Mouse (Mus musculus) lung, embryonic 16.5 days (tissue): ENCODE measurements around the gene Lig3. TPM values are rescaled to one million over a fixed set of nuclear protein-coding genes. Genes with fewer than 3 reads are reported as not detected.
A peak's percentile ranks its signal among the peaks of the same experiment; 100 is the strongest.

ENCODE experiments used
- ATAC-seq: fragments of 200-750 bp; cut with Nextera tagmentation; 2 replicates; pipeline ENCODE4 v1.8.0; 2017; ENCODE audit warnings: low read depth, mild to moderate bottlenecking, moderate library complexity
- H3K27ac ChIP-seq: fragments of 300-500 bp; sonication (generic); 2 replicates; pipeline ENCODE4 v1.5.1; 2014; ENCODE audit warnings: mild to moderate bottlenecking, control low read depth, low read length
- H3K27me3 ChIP-seq: fragments of 300-500 bp; sonication (generic); 2 replicates; pipeline ENCODE4 v1.6.1; 2014; ENCODE audit warnings: low read depth, low read length, mixed read lengths; ENCODE audit not compliant: control insufficient read depth, insufficient read depth
- H3K36me3 ChIP-seq: fragments of 300-500 bp; sonication (generic); 2 replicates; pipeline ENCODE4 v1.6.1; 2014; ENCODE audit warnings: low read length; ENCODE audit not compliant: control insufficient read depth, insufficient read depth
- H3K4me1 ChIP-seq: fragments of 300-500 bp; sonication (generic); replicated peaks from 2 replicates; pipeline ENCODE4 v1.6.1; 2014; ENCODE audit warnings: low read length, mixed read lengths; ENCODE audit not compliant: control insufficient read depth, insufficient read depth
- H3K4me2 ChIP-seq: fragments of 300-500 bp; sonication (generic); 2 replicates; pipeline ENCODE4 v1.6.1; 2014; ENCODE audit warnings: low read depth, low read length, control low read depth
- H3K4me3 ChIP-seq: fragments of 300-500 bp; sonication (generic); 2 replicates; pipeline ENCODE4 v1.5.1; 2014; ENCODE audit warnings: mild to moderate bottlenecking, low read length, control low read depth
- H3K9ac ChIP-seq: fragments of 300-500 bp; sonication (generic); 2 replicates; pipeline ENCODE4 v1.6.1; 2014; ENCODE audit warnings: low read length, control low read depth
- H3K9me3 ChIP-seq: fragments of 300-500 bp; sonication (generic); 2 replicates; pipeline ENCODE4 v1.6.1; 2016; ENCODE audit warnings: low read length; ENCODE audit not compliant: control insufficient read depth
- WGBS: fragments of 180-500 bp; shearing (Covaris S2); extraction: QIAGEN DNeasy Blood & Tissue Kit; methylation state at CpG from one replicate; pipeline ENCODE4 v1.1.7; 2014; 5-methylcytosine and 5-hydroxymethylcytosine counted together
- polyA plus RNA-seq: library from polyadenylated mRNA; unstranded; fragments of >200 nt; fragmentation: Nextera tagmentation; extraction: Ambion mirVana; gene quantifications from 2 replicates; pipeline ENCODE4 v1.2.1, GENCODE M21; 2015

Gene Lig3
- polyA plus RNA-seq, 1 experiment from 2014 or later, result 29.5 TPM

- WGBS, result 46% methylated on average over 5 of the region's 5 CpGs
Observed at GRCm38 (mm10) chr11:82838511-82838910, 57.6 kb downstream of the Lig3 start.

GRCm38 (mm10) chr11:82844771-82845414 lies 64.0 kb downstream of the Lig3 start:
- H3K4me2 ChIP-seq, result no peak overlapping the region
- no peak overlapping the region for H3K27ac ChIP-seq
- H3K9ac ChIP-seq, result no peak overlapping the region

More at GRCm38 (mm10) chr11:82838511-82838910, 57.6 kb downstream of the Lig3 start:
- ATAC-seq, result no peak
- Histone ChIP-seq H3K4me2 (no peak overlapping the region), H3K4me1 (no peaks in the 10 kb centered on the region), H3K9me3 (no peaks in the 10 kb centered on the region), H3K36me3 (no peaks in the 10 kb centered on the region), H3K27me3 (no peaks in the 10 kb centered on the region), H3K27ac (no peak overlapping the region), H3K9ac (no peak overlapping the region), H3K4me3 (no peak overlapping the region)

GRCm38 (mm10) chr11:82845415-82846078 lies 64.6 kb downstream of the Lig3 start:
- H3K36me3 ChIP-seq, result no peaks in the 10 kb centered on the region
- H3K9ac ChIP-seq, result no peak overlapping the region; the same call in 1 of the 2 replicates
- no peak overlapping the region for H3K4me3 ChIP-seq
- ATAC-seq, result peak; percentile 84; the same call in 1 of the 2 replicates
- no peaks in the 10 kb centered on the region for H3K27me3 ChIP-seq
- 29% methylated on average over 16 of the region's 16 CpGs for WGBS
- peaks cover 3% of the 10 kb centered on the region for H3K4me1 ChIP-seq
- no peak overlapping the region; the same call in 1 of the 2 replicates for H3K4me2 ChIP-seq
- no peaks in the 10 kb centered on the region for H3K9me3 ChIP-seq
- no peak overlapping the region for H3K27ac ChIP-seq

More at GRCm38 (mm10) chr11:82844771-82845414, 64.0 kb downstream of the Lig3 start:
- H3K4me3 ChIP-seq, result no peak overlapping the region
- H3K27me3 ChIP-seq, result no peaks in the 10 kb centered on the region
- no peaks in the 10 kb centered on the region for H3K36me3 ChIP-seq
- H3K9me3 ChIP-seq, result no peaks in the 10 kb centered on the region
- 64% methylated on average over 11 of the region's 11 CpGs for WGBS
- ATAC-seq, result no peak
- H3K4me1 ChIP-seq, result peaks cover 3% of the 10 kb centered on the region

GRCm38 (mm10) chr11:82846079-82846436 lies 65.2 kb downstream of the Lig3 start:
- peak; percentile 15; the same call in 1 of the 2 replicates for ATAC-seq
- H3K9me3 ChIP-seq, result no peaks in the 10 kb centered on the region
- WGBS, result 29% methylated on average over 4 of the region's 4 CpGs
- no peaks in the 10 kb centered on the region for H3K27me3 ChIP-seq
- no peak overlapping the region for H3K4me2 ChIP-seq
- peaks cover 3% of the 10 kb centered on the region for H3K4me1 ChIP-seq
- no peak overlapping the region; the same call in 1 of the 2 replicates for H3K9ac ChIP-seq
- H3K36me3 ChIP-seq, result no peaks in the 10 kb centered on the region
- no peak overlapping the region for H3K4me3 ChIP-seq
- no peak overlapping the region for H3K27ac ChIP-seq

- Histone ChIP-seq H3K9ac (no peak overlapping the region), H3K4me3 (no peak overlapping the region), H3K4me2 (no peak overlapping the region), H3K4me1 (peaks cover 3% of the 10 kb centered on the region), H3K9me3 (no peaks in the 10 kb centered on the region), H3K27ac (no peak overlapping the region), H3K36me3 (no peaks in the 10 kb centered on the region), H3K27me3 (no peaks in the 10 kb centered on the region)
- no peak for ATAC-seq
- 71% methylated on average over 3 of the region's 3 CpGs for WGBS
Observed at GRCm38 (mm10) chr11:82846938-82847337, 66.0 kb downstream of the Lig3 start.

GRCm38 (mm10) chr11:82847571-82848000 lies 66.7 kb downstream of the Lig3 start:
- H3K4me2 ChIP-seq, result no peak overlapping the region

GRCm38 (mm10) chr11:82850259-82850658 lies 69.4 kb downstream of the Lig3 start:
- no peak overlapping the region for H3K9ac ChIP-seq
- ATAC-seq, result no peak
- no peak overlapping the region for H3K4me3 ChIP-seq
- H3K36me3 ChIP-seq, result no peaks in the 10 kb centered on the region
- 72% methylated on average over 5 of the region's 5 CpGs for WGBS
- peaks cover 3% of the 10 kb centered on the region for H3K4me1 ChIP-seq
- H3K9me3 ChIP-seq, result no peaks in the 10 kb centered on the region
- no peaks in the 10 kb centered on the region for H3K27me3 ChIP-seq
- no peak overlapping the region for H3K27ac ChIP-seq
- no peak overlapping the region for H3K4me2 ChIP-seq

More at GRCm38 (mm10) chr11:82847571-82848000, 66.7 kb downstream of the Lig3 start:
- Histone ChIP-seq H3K4me1 (peaks cover 3% of the 10 kb centered on the region), H3K27me3 (no peaks in the 10 kb centered on the region), H3K27ac (no peak overlapping the region), H3K9ac (no peak overlapping the region), H3K4me3 (no peak overlapping the region), H3K9me3 (no peaks in the 10 kb centered on the region), H3K36me3 (no peaks in the 10 kb centered on the region)
- WGBS, result 61% methylated on average over 6 of the region's 6 CpGs
- ATAC-seq, result no peak

GRCm38 (mm10) chr11:82852115-82852514 lies 71.2 kb downstream of the Lig3 start:
- 79% methylated on average over 11 of the region's 11 CpGs for WGBS

GRCm38 (mm10) chr11:82852540-82852939 lies 71.6 kb downstream of the Lig3 start:
- ATAC-seq, result no peak
- Histone ChIP-seq H3K27me3 (no peaks in the 10 kb centered on the region), H3K27ac (no peak overlapping the region), H3K4me1 (no peaks in the 10 kb centered on the region), H3K36me3 (no peaks in the 10 kb centered on the region), H3K4me2 (no peak overlapping the region), H3K9ac (no peak overlapping the region), H3K9me3 (no peaks in the 10 kb centered on the region), H3K4me3 (no peak overlapping the region)
- WGBS, result 78% methylated on average over 10 of the region's 10 CpGs

More at GRCm38 (mm10) chr11:82852115-82852514, 71.2 kb downstream of the Lig3 start:
- Histone ChIP-seq H3K4me1 (no peaks in the 10 kb centered on the region), H3K9me3 (no peaks in the 10 kb centered on the region), H3K9ac (no peak overlapping the region), H3K36me3 (no peaks in the 10 kb centered on the region), H3K4me2 (no peak overlapping the region), H3K27ac (no peak overlapping the region), H3K27me3 (no peaks in the 10 kb centered on the region), H3K4me3 (no peak overlapping the region)
- ATAC-seq, result no peak
